Mouse (Mus musculus) megakaryocyte progenitor cell, adult 5-6 weeks (primary cell): ENCODE results near the gene Cdc42ep4. TPM values are rescaled to one million over a fixed set of nuclear protein-coding genes. Genes with fewer than 3 reads are reported as not detected.

Experiments used
- ATAC-seq: replicated peaks from 2 replicates; pipeline ENCODE4 v1.8.0; 2016; ENCODE audit warnings: mild to moderate bottlenecking, moderate TSS enrichment, inconsistent platforms; ENCODE audit not compliant: poor library complexity
- total RNA-seq, 2 experiments: library from RNA; stranded (forward) in 1 of 2; stranded (reverse) in 1 of 2; fragments of 157-497, 149-512 nt in 1 of 2; fragments of 200-1000 nt in 1 of 2; gene quantifications; 2 replicates each; pipeline versions ENCODE4 v1.2.3 to v1.2.4; 2015 to 2017

The Cdc42ep4 gene
- total RNA-seq, 2 experiments from 2014 or later, result 10.3 to 14.5 TPM

- no peak for ATAC-seq
Observed at GRCm38 (mm10) chr11:113727992-113728391, 23.7 kb downstream of the Cdc42ep4 start.

- ATAC-seq, result no peak
Observed at GRCm38 (mm10) chr11:113726994-113727888, 24.4 kb downstream of the Cdc42ep4 start.

GRCm38 (mm10) chr11:113725235-113726048 is 26.2 kb downstream of the Cdc42ep4 start:
- ATAC-seq, result no peak

GRCm38 (mm10) chr11:113722405-113723090 is 29.1 kb downstream of the Cdc42ep4 start:
- ATAC-seq, result no peak

GRCm38 (mm10) chr11:113717767-113718424 is 33.8 kb downstream of the Cdc42ep4 start:
- no peak for ATAC-seq

GRCm38 (mm10) chr11:113716132-113716531 is 35.5 kb downstream of the Cdc42ep4 start:
- ATAC-seq, result no peak

GRCm38 (mm10) chr11:113715078-113715674 is 36.5 kb downstream of the Cdc42ep4 start:
- ATAC-seq, result peak; percentile 92

- ATAC-seq, result no peak
Observed at GRCm38 (mm10) chr11:113711061-113711460, 40.6 kb downstream of the Cdc42ep4 start.

- no peak for ATAC-seq
Observed at GRCm38 (mm10) chr11:113710257-113710777, 41.4 kb downstream of the Cdc42ep4 start.

- no peak for ATAC-seq
Observed at GRCm38 (mm10) chr11:113709731-113710256, 41.9 kb downstream of the Cdc42ep4 start, which contains the start of gene Cpsf4l. Gene Cpsf4l (minus strand): TSS chr11:113710017.

- no peak for ATAC-seq
Observed at GRCm38 (mm10) chr11:113709272-113709671, 42.4 kb downstream of the Cdc42ep4 start.

GRCm38 (mm10) chr11:113708629-113709213 is 43.0 kb downstream of the Cdc42ep4 start:
- ATAC-seq, result no peak

- no peak; the same call in 1 of the 2 replicates for ATAC-seq
Observed at GRCm38 (mm10) chr11:113705966-113706652, 45.6 kb downstream of the Cdc42ep4 start.

GRCm38 (mm10) chr11:113703758-113704157 is 47.9 kb downstream of the Cdc42ep4 start:
- peak; percentile 95 for ATAC-seq

GRCm38 (mm10) chr11:113699643-113700042 is 52.0 kb downstream of the Cdc42ep4 start:
- no peak for ATAC-seq

GRCm38 (mm10) chr11:113698013-113698545 is 53.6 kb downstream of the Cdc42ep4 start:
- no peak for ATAC-seq

GRCm38 (mm10) chr11:113697571-113697970 is 54.1 kb downstream of the Cdc42ep4 start:
- no peak for ATAC-seq

GRCm38 (mm10) chr11:113691851-113692250 is 59.8 kb downstream of the Cdc42ep4 start:
- ATAC-seq, result no peak
